Mouse (Mus musculus) limb, embryonic 12.5 days (tissue): ENCODE results near the gene Bcl2l13. TPM values are rescaled to one million over a fixed set of nuclear protein-coding genes. Genes with fewer than 3 reads are reported as not detected.
A peak's percentile ranks its signal among the peaks of the same experiment; 100 is the strongest.
"Not testable (repeated sequence)": the region's sequence is repeated elsewhere in the genome, so short reads cannot be mapped to it uniquely, and the experiment has no call there.

Experiments used
- ATAC-seq: fragments of 200-750 bp; cut with Nextera tagmentation; 2 replicates; pipeline ENCODE4 v1.8.0; 2017; ENCODE audit warnings: low read depth, moderate TSS enrichment; ENCODE audit not compliant: insufficient number of reproducible peaks, insufficient read depth, low FRiP score, low TSS enrichment
- H3K27ac ChIP-seq: fragments of 300-500 bp; sonication (generic); 2 replicates; pipeline ENCODE4 v1.5.1; 2016; ENCODE audit warnings: mild to moderate bottlenecking, moderate library complexity
- H3K27me3 ChIP-seq: fragments of 300-500 bp; sonication (generic); 2 replicates; pipeline ENCODE4 v1.6.1; 2016; ENCODE audit warnings: mild to moderate bottlenecking, moderate library complexity
- H3K36me3 ChIP-seq: fragments of 300-500 bp; sonication (generic); 2 replicates; pipeline ENCODE4 v1.6.1; 2016; ENCODE audit warnings: mild to moderate bottlenecking, moderate library complexity
- H3K4me1 ChIP-seq: fragments of 300-500 bp; sonication (generic); replicated peaks from 2 replicates; pipeline ENCODE4 v1.6.1; 2016
- H3K4me2 ChIP-seq: fragments of 300-500 bp; sonication (generic); 2 replicates; pipeline ENCODE4 v1.6.1; 2016; ENCODE audit warnings: mild to moderate bottlenecking, moderate library complexity
- H3K4me3 ChIP-seq: fragments of 300-500 bp; sonication (generic); replicated peaks from 2 replicates; pipeline ENCODE4 v1.5.1; 2016; ENCODE audit warnings: mild to moderate bottlenecking
- H3K9ac ChIP-seq: fragments of 300-500 bp; sonication (generic); replicated peaks from 2 replicates; pipeline ENCODE4 v1.6.1; 2016; ENCODE audit warnings: mild to moderate bottlenecking, moderate library complexity
- H3K9me3 ChIP-seq: fragments of 300-500 bp; sonication (generic); 2 replicates; pipeline ENCODE4 v1.6.1; 2016; ENCODE audit warnings: mild to moderate bottlenecking, moderate library complexity
- WGBS: fragments of 180-500 bp; shearing (Covaris S2); methylation state at CpG from one replicate; pipeline ENCODE4 v1.1.7; 2016; 5-methylcytosine and 5-hydroxymethylcytosine counted together
- polyA plus RNA-seq: library from polyadenylated mRNA; unstranded; fragments of >200 nt; fragmentation: Nextera tagmentation; extraction: Ambion mirVana; gene quantifications from 2 replicates; pipeline ENCODE4 v1.2.1, GENCODE M21; 2016

Bcl2l13 gene
- polyA plus RNA-seq, 1 experiment from 2014 or later = 34.4 TPM

- peaks cover 93% of the 10 kb centered on the region for H3K36me3 ChIP-seq
- H3K9ac ChIP-seq = no peak overlapping the region
- 88% methylated on average over 5 of the region's 5 CpGs for WGBS
- H3K27me3 ChIP-seq = no peaks in the 10 kb centered on the region
- H3K4me1 ChIP-seq = no peaks in the 10 kb centered on the region
- H3K4me3 ChIP-seq = no peak overlapping the region
- no peaks in the 10 kb centered on the region for H3K9me3 ChIP-seq
- no peak for ATAC-seq
- H3K4me2 ChIP-seq = no peak overlapping the region
- H3K27ac ChIP-seq = no peak overlapping the region
These were observed 28.8 kb upstream of the Bcl2l13 start for GRCm38 (mm10) chr6:120806999-120807737.

GRCm38 (mm10) chr6:120807738-120808081, 28.3 kb upstream of the Bcl2l13 start:
- WGBS = 96% methylated on average over 4 of the region's 4 CpGs
- H3K36me3 ChIP-seq = peaks cover 88% of the 10 kb centered on the region
- ATAC-seq = no peak

GRCm38 (mm10) chr6:120811999-120812398, 24.0 kb upstream of the Bcl2l13 start:
- not testable (repeated sequence) for H3K4me1 ChIP-seq, H3K9ac ChIP-seq, H3K27me3 ChIP-seq, H3K4me3 ChIP-seq, H3K4me2 ChIP-seq, H3K9me3 ChIP-seq, H3K27ac ChIP-seq, ATAC-seq
- 99% methylated on average over 10 of the region's 10 CpGs for WGBS
- peaks cover 49% of the 10 kb centered on the region for H3K36me3 ChIP-seq

More at GRCm38 (mm10) chr6:120807738-120808081, 28.3 kb upstream of the Bcl2l13 start:
- no peaks in the 10 kb centered on the region for H3K4me1 ChIP-seq
- H3K9ac ChIP-seq = no peak overlapping the region
- no peak overlapping the region for H3K4me3 ChIP-seq
- no peak overlapping the region for H3K27ac ChIP-seq
- no peaks in the 10 kb centered on the region for H3K9me3 ChIP-seq
- no peaks in the 10 kb centered on the region for H3K27me3 ChIP-seq
- H3K4me2 ChIP-seq = no peak overlapping the region

GRCm38 (mm10) chr6:120819294-120819693, 16.7 kb upstream of the Bcl2l13 start:
- peaks cover 13% of the 10 kb centered on the region for H3K4me1 ChIP-seq
- H3K27me3 ChIP-seq = no peaks in the 10 kb centered on the region
- no peak overlapping the region for H3K4me2 ChIP-seq
- no peak for ATAC-seq
- no peak overlapping the region for H3K4me3 ChIP-seq
- no peaks in the 10 kb centered on the region for H3K9me3 ChIP-seq
- no peak overlapping the region for H3K9ac ChIP-seq
- no peak overlapping the region for H3K27ac ChIP-seq
- WGBS = 97% methylated on average over 2 of the region's 2 CpGs
- peaks cover 23% of the 10 kb centered on the region for H3K36me3 ChIP-seq

- Histone ChIP-seq H3K9ac (no peak overlapping the region), H3K27ac (no peak overlapping the region), H3K4me1 (peaks cover 13% of the 10 kb centered on the region), H3K27me3 (no peaks in the 10 kb centered on the region), H3K4me2 (no peak overlapping the region), H3K4me3 (no peak overlapping the region), H3K36me3 (peaks cover 23% of the 10 kb centered on the region), H3K9me3 (no peaks in the 10 kb centered on the region)
- 86% methylated on average over 5 of the region's 5 CpGs for WGBS
- no peak for ATAC-seq
These were observed 15.9 kb upstream of the Bcl2l13 start for GRCm38 (mm10) chr6:120820144-120820543.

- Histone ChIP-seq H3K4me1 (peaks cover 13% of the 10 kb centered on the region), H3K4me2 (peak overlapping the region; percentile 72), H3K36me3 (peaks cover 23% of the 10 kb centered on the region), H3K27me3 (no peaks in the 10 kb centered on the region), H3K9ac (no peak overlapping the region), H3K9me3 (no peaks in the 10 kb centered on the region), H3K27ac (no peak overlapping the region), H3K4me3 (no peak overlapping the region)
- WGBS = 87% methylated on average over 1 of the region's 1 CpGs
- no peak for ATAC-seq
These were observed 15.1 kb upstream of the Bcl2l13 start for GRCm38 (mm10) chr6:120820941-120821340.

GRCm38 (mm10) chr6:120821715-120822114, 14.3 kb upstream of the Bcl2l13 start:
- Histone ChIP-seq H3K27me3 (no peaks in the 10 kb centered on the region), H3K4me1 (peaks cover 13% of the 10 kb centered on the region), H3K27ac (no peak overlapping the region), H3K9ac (peak overlapping the region; percentile 82), H3K36me3 (peaks cover 23% of the 10 kb centered on the region), H3K4me3 (peak overlapping the region; percentile 89), H3K9me3 (no peaks in the 10 kb centered on the region), H3K4me2 (peak overlapping the region; percentile 72)
- 58% methylated on average over 5 of the region's 5 CpGs for WGBS
- ATAC-seq = no peak

GRCm38 (mm10) chr6:120822307-120822928, 13.6 kb upstream of the Bcl2l13 start, which contains the start of gene Atp6v1e1:
TSS of gene Atp6v1e1 (minus strand) at chr6:120822793.
- WGBS = under 1% methylated on average over 41 of the region's 41 CpGs

GRCm38 (mm10) chr6:120822937-120823614, 12.9 kb upstream of the Bcl2l13 start:
- Histone ChIP-seq H3K27me3 (no peaks in the 10 kb centered on the region), H3K9ac (no peak overlapping the region), H3K4me3 (peak overlapping the region; percentile 89; the same call in 1 of the 2 replicates), H3K27ac (no peak overlapping the region), H3K36me3 (peaks cover 13% of the 10 kb centered on the region), H3K4me2 (peak overlapping the region; percentile 72; the same call in 1 of the 2 replicates), H3K4me1 (peaks cover 13% of the 10 kb centered on the region), H3K9me3 (no peaks in the 10 kb centered on the region)
- no peak for ATAC-seq
- WGBS = 78% methylated on average over 10 of the region's 10 CpGs

More at GRCm38 (mm10) chr6:120822307-120822928, 13.6 kb upstream of the Bcl2l13 start, which contains the start of gene Atp6v1e1:
- Histone ChIP-seq H3K4me1 (peaks cover 13% of the 10 kb centered on the region), H3K27ac (peak within 1 kb of the TSS; percentile 89), H3K9ac (peak within 1 kb of the TSS; percentile 82), H3K36me3 (peaks cover 19% of the 10 kb centered on the region), H3K9me3 (no peaks in the 10 kb centered on the region), H3K27me3 (no peaks in the 10 kb centered on the region), H3K4me3 (peak within 1 kb of the TSS; percentile 89), H3K4me2 (peak within 1 kb of the TSS; percentile 72)
- ATAC-seq = peak; percentile 98

- Histone ChIP-seq H3K27me3 (no peaks in the 10 kb centered on the region; the same call in 1 of the 2 replicates), H3K9me3 (no peaks in the 10 kb centered on the region), H3K4me3 (no peak overlapping the region), H3K9ac (no peak overlapping the region), H3K4me1 (no peaks in the 10 kb centered on the region), H3K27ac (no peak overlapping the region), H3K4me2 (no peak overlapping the region), H3K36me3 (no peaks in the 10 kb centered on the region)
- no peak for ATAC-seq
- 45% methylated on average over 1 of the region's 1 CpGs for WGBS
These were observed 6.0 kb upstream of the Bcl2l13 start for GRCm38 (mm10) chr6:120830056-120830455.
